Mouse (Mus musculus): Measurements from ENCODE around the gene Chrna4.

Chrna4 gene

DNA sequence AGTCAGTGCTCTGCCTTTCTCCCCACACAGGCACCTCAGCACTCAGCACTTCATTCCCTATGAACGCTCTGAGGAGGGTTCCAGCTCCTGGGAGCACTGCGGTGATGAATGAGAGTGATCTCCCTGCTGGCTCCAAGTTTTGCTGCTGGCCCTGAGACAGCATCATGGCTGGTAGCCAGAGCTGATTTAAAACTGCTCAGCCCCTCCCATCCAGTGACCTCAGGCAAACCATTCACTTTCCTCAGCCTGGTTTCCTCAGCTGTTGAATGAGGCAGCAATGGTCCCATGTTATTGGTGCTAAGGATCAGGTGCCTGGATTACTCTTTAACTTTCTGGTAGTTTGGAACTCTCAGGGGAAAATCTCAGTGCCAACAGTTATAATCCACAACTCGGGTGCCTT is at the start of gene Chrna4:
TSS of gene Chrna4 (minus strand) at position 110 of the 400 bp plus-strand sequence.
- DNase-seq (ENCODE audit: low read depth, low spot score), result no peak

DNA sequence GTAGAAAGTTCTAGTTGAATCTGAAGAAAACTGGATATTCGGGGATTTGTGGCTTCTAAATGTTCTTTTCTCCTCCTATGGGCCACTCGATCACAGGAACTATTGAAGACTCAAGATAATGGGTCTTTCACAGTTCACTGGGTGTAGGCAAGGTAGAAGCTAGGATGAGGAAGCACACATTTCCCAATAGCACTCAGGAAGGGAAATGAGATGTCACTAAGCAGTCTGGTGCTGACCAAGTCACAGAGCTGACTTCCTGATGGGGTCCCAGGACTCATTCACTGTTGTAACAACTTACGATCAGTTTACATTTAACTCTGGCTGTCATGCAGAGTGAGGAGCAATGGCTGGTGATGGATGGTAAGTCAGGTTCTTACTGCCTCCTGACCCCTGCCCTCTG is 46.8 kb upstream of the Chrna4 start:
- DNase-seq (ENCODE audit: low read depth, low spot score), result no peak

DNA sequence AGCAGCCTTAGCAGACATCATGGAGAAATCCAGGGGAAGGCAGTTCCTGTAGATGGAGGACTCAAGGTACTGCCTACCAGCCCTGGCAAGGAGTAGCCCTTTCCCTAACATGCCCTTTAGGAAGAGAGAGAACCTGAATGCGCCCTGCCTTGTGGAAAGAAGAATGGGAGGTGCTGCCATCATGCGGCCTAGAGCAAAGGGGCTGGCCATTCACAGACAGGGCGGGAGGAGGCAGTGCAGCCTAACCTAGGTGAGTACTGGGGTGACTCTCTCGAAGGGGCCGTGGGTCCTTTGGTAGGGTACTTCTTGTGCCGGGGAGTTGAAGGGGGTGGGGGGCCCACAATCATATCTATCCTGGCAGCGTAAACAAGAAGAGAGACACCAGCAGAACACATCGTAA is 41.7 kb upstream of the Chrna4 start:
- DNase-seq (ENCODE audit: low read depth, low spot score), result no peak

GRCm38 (mm10) chr2:181083945-181084344 is 40.6 kb upstream of the Chrna4 start:
- DNase-seq (ENCODE audit: low read depth, low spot score), result no peak

GRCm38 (mm10) chr2:181080886-181081285 is 37.5 kb upstream of the Chrna4 start:
- DNase-seq (ENCODE audit: low read depth, low spot score), result no peak

- DNase-seq (ENCODE audit: low read depth, low spot score), result no peak
Observed at GRCm38 (mm10) chr2:181079518-181079917, 36.2 kb upstream of the Chrna4 start.

GRCm38 (mm10) chr2:181078908-181079307 is 35.6 kb upstream of the Chrna4 start:
- no peak for DNase-seq (ENCODE audit: low read depth, low spot score)

GRCm38 (mm10) chr2:181075501-181075900 is 32.2 kb upstream of the Chrna4 start:
- DNase-seq (ENCODE audit: low read depth, low spot score), result no peak

DNA sequence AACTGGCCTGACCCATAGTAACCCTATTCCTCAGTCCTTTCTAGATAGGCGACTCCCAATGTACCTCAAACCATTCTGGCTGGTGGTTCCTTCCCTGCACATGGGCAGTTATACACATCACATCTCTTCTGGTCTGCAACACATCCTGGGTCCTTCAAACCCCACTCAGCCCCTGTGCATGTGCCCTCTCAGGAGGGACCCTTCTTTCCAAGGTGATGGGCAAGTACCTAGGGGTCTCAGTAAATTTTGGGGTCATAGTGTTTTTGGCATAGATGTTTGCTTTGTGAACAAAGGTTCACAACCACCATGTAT is 29.0 kb upstream of the Chrna4 start:
- no peak for DNase-seq (ENCODE audit: low read depth, low spot score)

- DNase-seq (ENCODE audit: low read depth, low spot score), result peak; percentile 79
Observed at GRCm38 (mm10) chr2:181071706-181072402, 28.5 kb upstream of the Chrna4 start.

DNA sequence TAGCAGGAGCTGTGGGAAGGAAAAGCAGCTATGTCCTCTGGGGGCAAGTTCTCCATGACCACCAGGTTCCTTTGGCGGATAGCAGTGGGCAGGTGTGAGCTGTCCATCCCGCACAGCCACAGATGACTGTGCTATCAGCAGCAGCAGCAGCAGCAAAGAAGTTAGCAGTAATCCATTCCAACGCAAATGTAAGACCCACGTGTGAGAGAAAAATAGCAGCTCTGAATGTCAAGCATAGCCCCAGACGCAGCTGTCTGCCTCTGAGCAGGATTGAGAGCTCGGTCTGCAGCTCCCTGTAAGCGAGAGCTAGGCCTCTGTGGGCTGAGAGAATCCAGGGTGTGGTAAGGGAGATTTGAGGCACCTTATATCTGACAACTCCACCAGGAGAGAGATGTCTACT is 26.8 kb upstream of the Chrna4 start:
- no peak for DNase-seq (ENCODE audit: low read depth, low spot score)

DNA sequence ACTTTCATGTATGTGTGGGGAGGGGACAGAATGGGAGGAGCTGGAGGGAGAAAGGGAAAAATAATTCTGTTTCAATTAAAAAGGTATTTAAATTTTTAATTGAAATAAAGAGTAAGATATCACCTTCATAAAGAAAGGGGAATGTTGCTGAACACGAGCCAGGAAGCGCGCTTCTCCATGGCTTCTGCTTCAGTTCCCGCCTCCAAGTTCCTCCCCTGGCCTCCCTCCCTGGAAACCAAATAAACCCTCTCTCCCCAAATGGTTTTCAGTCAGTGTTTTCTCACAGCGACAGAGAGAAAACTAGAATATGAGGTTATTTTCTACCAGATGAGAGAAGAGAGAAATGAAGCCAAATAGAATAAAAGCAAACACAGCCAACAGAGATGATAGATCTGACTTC is 25.2 kb upstream of the Chrna4 start:
- no peak for DNase-seq (ENCODE audit: low read depth, low spot score)

DNA sequence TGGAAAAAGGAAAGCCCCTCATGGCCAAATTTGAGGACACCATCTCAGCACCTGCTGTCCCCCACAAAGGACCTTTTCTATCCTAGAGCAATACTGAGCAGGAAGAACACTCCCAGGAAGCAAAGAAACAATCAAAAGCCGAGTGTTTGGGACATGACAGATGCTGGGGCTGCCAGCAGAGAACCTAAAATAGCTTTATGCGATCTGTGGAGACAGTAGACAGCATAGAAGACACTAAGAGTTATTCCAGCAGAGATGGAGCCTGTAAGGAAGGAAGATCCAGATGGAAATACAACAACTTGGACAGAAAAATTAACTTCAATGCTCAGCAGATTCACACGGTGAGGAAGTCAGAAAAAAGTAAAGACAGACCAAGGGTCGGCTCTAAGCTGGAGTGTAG is 22.5 kb upstream of the Chrna4 start:
- DNase-seq (ENCODE audit: low read depth, low spot score), result no peak

GRCm38 (mm10) chr2:181060127-181060526 is 16.8 kb upstream of the Chrna4 start:
- DNase-seq (ENCODE audit: low read depth, low spot score), result peak; percentile 68

DNA sequence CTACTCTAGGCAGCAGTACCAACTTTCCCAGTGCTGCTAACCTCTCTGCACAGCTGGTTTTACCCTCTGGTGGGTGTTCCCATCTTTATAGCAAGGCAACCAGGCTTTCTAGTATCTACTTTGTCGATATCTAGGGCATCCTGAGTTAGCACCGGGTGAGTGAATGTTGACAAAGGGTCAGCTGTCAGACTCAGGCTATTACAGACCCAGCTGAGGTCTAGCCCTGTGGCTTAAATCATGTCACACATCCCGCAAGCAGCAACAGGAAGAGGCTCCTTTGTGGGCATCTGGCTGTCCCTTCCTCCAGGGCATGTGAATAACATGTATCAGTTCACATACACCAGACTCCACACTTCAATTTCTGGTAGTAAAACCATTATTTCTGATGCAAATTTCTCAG is 14.8 kb upstream of the Chrna4 start:
- no peak for DNase-seq (ENCODE audit: low read depth, low spot score)

DNA sequence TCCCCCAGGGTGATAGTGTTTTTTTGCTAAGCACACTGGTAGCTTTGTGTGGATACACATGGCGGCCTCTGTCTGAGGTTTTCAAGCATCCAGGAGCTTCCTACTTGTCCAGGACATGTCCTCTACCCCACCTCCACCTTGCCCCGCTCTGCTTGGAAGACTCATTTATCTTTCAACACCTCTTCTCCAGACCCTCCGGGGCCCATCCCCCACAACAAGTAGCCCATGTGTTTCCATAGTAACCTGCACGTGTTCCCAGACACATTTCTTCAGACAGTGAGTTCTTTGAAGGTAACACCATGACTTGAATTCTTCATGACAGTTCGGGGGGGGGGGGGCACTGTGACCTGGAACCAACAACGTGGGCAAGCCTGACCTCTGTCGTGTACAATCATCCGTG is 14.0 kb upstream of the Chrna4 start:
- DNase-seq (ENCODE audit: low read depth, low spot score), result peak; percentile 26

DNA sequence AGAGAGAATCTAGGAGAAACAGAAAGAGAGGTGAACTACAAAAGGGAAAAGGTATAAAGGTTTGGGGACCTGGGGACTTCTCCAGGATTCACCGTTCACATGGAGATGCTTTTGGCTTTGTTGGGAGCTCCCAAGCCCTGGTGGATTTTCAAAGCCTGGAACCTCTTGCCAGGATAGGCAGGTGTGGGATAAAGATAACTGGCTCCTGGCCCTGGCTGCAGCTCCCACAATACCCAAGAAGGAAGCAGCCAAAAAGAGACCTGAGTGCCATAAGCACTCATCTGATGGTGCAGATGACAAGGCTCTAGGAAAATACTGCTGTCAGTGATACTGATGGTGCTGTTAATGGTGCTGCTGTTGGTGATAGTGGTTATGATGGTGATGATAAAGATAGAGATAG is 8.8 kb upstream of the Chrna4 start:
- DNase-seq (ENCODE audit: low read depth, low spot score), result no peak

DNA sequence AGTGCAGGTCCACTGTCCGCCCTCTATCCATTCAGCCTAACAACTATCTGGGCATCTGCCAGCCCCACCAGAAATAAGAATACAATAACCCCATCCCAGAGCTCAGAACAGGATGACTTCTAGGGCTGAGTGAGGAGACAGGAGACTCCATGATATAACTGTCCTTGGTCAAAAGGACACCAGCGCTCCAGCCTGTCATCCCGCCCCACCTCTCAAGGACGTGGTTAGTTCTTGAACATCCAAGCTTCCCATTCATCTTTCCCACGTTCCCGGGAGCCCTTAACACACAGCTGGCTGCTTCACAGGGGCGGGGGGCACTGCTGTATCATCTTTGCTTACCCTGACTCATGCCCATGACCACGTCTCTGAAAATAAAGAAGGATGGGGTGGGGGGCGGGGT is 5.6 kb upstream of the Chrna4 start:
- no peak for DNase-seq (ENCODE audit: low read depth, low spot score)

- no peak for DNase-seq (ENCODE audit: low read depth, low spot score)
Observed at GRCm38 (mm10) chr2:181048252-181048945, 5.1 kb upstream of the Chrna4 start.

DNA sequence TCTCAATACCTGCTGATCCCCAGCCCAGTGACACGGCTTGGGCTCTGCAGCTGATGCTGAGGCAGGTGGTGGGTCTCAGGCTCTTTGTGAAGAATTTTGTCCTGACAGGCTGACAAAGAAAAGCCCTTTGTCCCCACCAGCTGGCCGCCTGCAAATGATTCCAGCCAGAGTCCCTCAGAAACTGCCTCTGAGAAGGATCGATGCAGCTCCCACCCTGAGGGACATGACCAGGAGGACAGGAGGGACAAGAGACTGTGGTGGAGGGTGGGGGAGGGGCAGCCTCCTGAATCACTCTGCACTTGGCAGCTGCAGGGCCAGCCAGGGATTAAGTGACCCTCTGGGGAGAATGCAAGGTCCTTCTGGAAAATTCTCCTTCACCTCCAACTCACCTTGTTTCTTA is 655 bp upstream of the Chrna4 start:
- DNase-seq (ENCODE audit: low read depth, low spot score), result no peak

GRCm38 (mm10) chr2:181042376-181042775 is 970 bp downstream of the Chrna4 start:
- no peak for DNase-seq (ENCODE audit: low read depth, low spot score)

DNA sequence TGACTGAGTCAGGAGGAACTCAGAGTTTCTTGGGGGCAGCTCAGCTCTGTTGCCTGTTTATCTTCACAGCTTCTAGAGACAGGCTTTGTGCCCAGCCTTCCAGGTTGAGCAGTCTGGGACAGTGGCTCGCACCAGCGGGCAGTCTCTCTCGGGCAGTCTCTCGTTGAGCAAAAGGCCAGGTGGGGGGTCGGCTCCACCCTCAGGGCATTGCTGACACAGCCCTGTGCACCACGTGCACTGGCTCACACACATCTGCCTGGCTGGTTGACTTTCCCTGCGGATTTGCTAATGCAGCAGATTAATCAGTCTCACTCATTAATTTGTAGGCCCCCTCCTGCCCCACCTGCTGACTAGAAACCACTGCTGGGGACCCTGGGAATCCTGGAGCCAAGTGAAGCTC is 1.4 kb downstream of the Chrna4 start:
- DNase-seq (ENCODE audit: low read depth, low spot score), result peak; percentile 21

GRCm38 (mm10) chr2:181039356-181039680 is 4.0 kb downstream of the Chrna4 start:
- DNase-seq (ENCODE audit: low read depth, low spot score), result peak; percentile 5

Measured in ES-CJ7 (cell line).